Mouse (Mus musculus): ENCODE results near the gene Kcna5.

GRCm38 (mm10) chr6:126558276-126558675 is 23.1 kb upstream of the Kcna5 start:
- TF ChIP-seq POLR2A (IDR thresholded peaks at IDR 0.05; ENCODE audit: control insufficient read depth, extremely low read depth, insufficient read depth, low read length, poor library complexity) (no peak), CTCF (IDR thresholded peaks at IDR 0.05; ENCODE audit: borderline replicate concordance, control insufficient read depth, extremely low read depth, insufficient read depth, low read length, poor library complexity) (no peak)
